Mouse (Mus musculus) embryonic facial prominence, embryonic 15.5 days (tissue): ENCODE data around the gene Ddx5. TPM values are rescaled to one million over a fixed set of nuclear protein-coding genes. Genes with fewer than 3 reads are reported as not detected.
A peak's percentile ranks its signal among the peaks of the same experiment; 100 is the strongest.
"Not testable (repeated sequence)": the region's sequence is repeated elsewhere in the genome, so short reads cannot be mapped to it uniquely, and the experiment has no call there.

Experiments
- ATAC-seq: fragments of 200-750 bp; cut with Nextera tagmentation; 2 replicates; pipeline ENCODE4 v1.8.0; 2017; ENCODE audit warnings: low read depth, moderate TSS enrichment; ENCODE audit not compliant: insufficient number of reproducible peaks, low FRiP score, low TSS enrichment
- H3K27ac ChIP-seq: fragments of 300-500 bp; sonication (generic); replicated peaks from 2 replicates; pipeline ENCODE4 v1.5.1; 2015; ENCODE audit warnings: mild to moderate bottlenecking, inconsistent platforms
- H3K27me3 ChIP-seq: fragments of 300-500 bp; sonication (generic); 2 replicates; pipeline ENCODE4 v1.6.1; 2015; ENCODE audit warnings: inconsistent platforms
- H3K36me3 ChIP-seq: fragments of 300-500 bp; sonication (generic); 2 replicates; pipeline ENCODE4 v1.6.1; 2015; ENCODE audit warnings: mild to moderate bottlenecking, inconsistent platforms
- H3K4me1 ChIP-seq: fragments of 300-500 bp; sonication (generic); 2 replicates; pipeline ENCODE4 v1.6.1; 2015; ENCODE audit warnings: inconsistent platforms
- H3K4me2 ChIP-seq: fragments of 300-500 bp; sonication (generic); replicated peaks from 2 replicates; pipeline ENCODE4 v1.6.1; 2015; ENCODE audit warnings: mild to moderate bottlenecking, inconsistent platforms
- H3K4me3 ChIP-seq: fragments of 300-500 bp; sonication (generic); replicated peaks from 2 replicates; pipeline ENCODE4 v1.5.1; 2015; ENCODE audit warnings: mild to moderate bottlenecking, inconsistent platforms
- H3K9ac ChIP-seq: fragments of 300-500 bp; sonication (generic); 2 replicates; pipeline ENCODE4 v1.6.1; 2015; ENCODE audit warnings: inconsistent platforms
- H3K9me3 ChIP-seq: fragments of 300-500 bp; sonication (generic); replicated peaks from 2 replicates; pipeline ENCODE4 v1.6.1; 2016; ENCODE audit warnings: inconsistent platforms
- whole genome bisulfite sequencing: fragments of 180-500 bp; shearing (Covaris S2); methylation state at CpG from one replicate; pipeline ENCODE4 v1.1.7; 2015; 5-methylcytosine and 5-hydroxymethylcytosine counted together
- microRNA-seq: library from miRNA; unstranded; fragments of <30 nt; microRNA quantifications from one replicate; pipeline ENCODE4, GENCODE M21; 2016; ENCODE audit warnings: borderline number of aligned reads
- polyA plus RNA-seq: library from polyadenylated mRNA; unstranded; fragments of >200 nt; fragmentation: Nextera tagmentation; extraction: Ambion mirVana; gene quantifications from 2 replicates; pipeline ENCODE4 v1.2.1, GENCODE M21; 2015

Gene Ddx5
- polyA plus RNA-seq, 1 experiment from 2014 or later, result 297 TPM

GRCm38 (mm10) chr11:106741232-106741631 is 47.8 kb downstream of the Ddx5 start:
- Histone ChIP-seq H3K9me3 (no peaks in the 10 kb centered on the region), H3K4me3 (no peak overlapping the region), H3K27ac (no peak overlapping the region), H3K4me2 (no peak overlapping the region), H3K36me3 (no peaks in the 10 kb centered on the region), H3K4me1 (peaks cover 4% of the 10 kb centered on the region; the same call in 1 of the 2 replicates), H3K27me3 (no peaks in the 10 kb centered on the region), H3K9ac (no peak overlapping the region)
- no peak for ATAC-seq
- WGBS, result 65% methylated on average over 6 of the region's 6 CpGs

- not testable (repeated sequence) for H3K4me1 ChIP-seq, H3K27me3 ChIP-seq, H3K9me3 ChIP-seq, H3K27ac ChIP-seq, H3K9ac ChIP-seq, H3K4me3 ChIP-seq, H3K4me2 ChIP-seq, ATAC-seq, H3K36me3 ChIP-seq
- WGBS, result 93% methylated on average over 5 of the region's 8 CpGs
Observed at GRCm38 (mm10) chr11:106740724-106741123, 48.3 kb downstream of the Ddx5 start.

GRCm38 (mm10) chr11:106739116-106739515 is 49.9 kb downstream of the Ddx5 start:
- ATAC-seq, result no peak
- Histone ChIP-seq H3K27ac (no peak overlapping the region), H3K4me3 (no peak overlapping the region), H3K27me3 (no peaks in the 10 kb centered on the region), H3K4me1 (peaks cover 4% of the 10 kb centered on the region; the same call in 1 of the 2 replicates), H3K9me3 (no peaks in the 10 kb centered on the region), H3K36me3 (no peaks in the 10 kb centered on the region), H3K4me2 (no peak overlapping the region), H3K9ac (no peak overlapping the region)
- 94% methylated on average over 2 of the region's 2 CpGs for WGBS

- WGBS, result 29% methylated on average over 12 of the region's 12 CpGs
- Histone ChIP-seq H3K36me3 (no peaks in the 10 kb centered on the region), H3K4me2 (no peak overlapping the region), H3K9me3 (no peaks in the 10 kb centered on the region), H3K27me3 (no peaks in the 10 kb centered on the region), H3K9ac (no peak overlapping the region), H3K27ac (0 out of 2 replicates have a peak overlapping the region, but pooled peaks have one; percentile 1), H3K4me1 (peaks cover 4% of the 10 kb centered on the region; the same call in 1 of the 2 replicates), H3K4me3 (no peak overlapping the region)
- ATAC-seq, result peak; percentile 52; the same call in 1 of the 2 replicates
Observed at GRCm38 (mm10) chr11:106737178-106737621, 51.8 kb downstream of the Ddx5 start.

- no peak for ATAC-seq
- Histone ChIP-seq H3K4me1 (peaks cover 4% of the 10 kb centered on the region; the same call in 1 of the 2 replicates), H3K9ac (no peak overlapping the region), H3K27me3 (no peaks in the 10 kb centered on the region), H3K36me3 (no peaks in the 10 kb centered on the region), H3K4me2 (no peak overlapping the region), H3K4me3 (no peak overlapping the region), H3K27ac (0 out of 2 replicates have a peak overlapping the region, but pooled peaks have one; percentile 8), H3K9me3 (no peaks in the 10 kb centered on the region)
- WGBS, result 74% methylated on average over 3 of the region's 3 CpGs
Observed at GRCm38 (mm10) chr11:106736614-106737013, 52.4 kb downstream of the Ddx5 start.

GRCm38 (mm10) chr11:106730714-106731113 is 58.3 kb downstream of the Ddx5 start:
- H3K27ac ChIP-seq, result no peak overlapping the region
- 66% methylated on average over 4 of the region's 4 CpGs for WGBS
- H3K4me3 ChIP-seq, result no peak overlapping the region
- H3K9me3 ChIP-seq, result no peaks in the 10 kb centered on the region
- no peak for ATAC-seq
- no peaks in the 10 kb centered on the region for H3K36me3 ChIP-seq
- H3K27me3 ChIP-seq, result no peaks in the 10 kb centered on the region
- H3K9ac ChIP-seq, result no peak overlapping the region
- 0 out of 2 replicates have a peak, but pooled peaks cover 3% of the 10 kb centered on the region for H3K4me1 ChIP-seq
- H3K4me2 ChIP-seq, result no peak overlapping the region

Small RNA genes within 50 kb of the gene (microRNA-seq; reads per million reads assigned to microRNA genes)
- gene Gm25994 (not detected), gene Mir3064 (8.4 reads per million, percentile 27 among the genes with 10 or more reads in this experiment)

Other genes starting within 250 kb of the Ddx5 start
- gene Tex2, start 175.8 kb downstream of the Ddx5 start, polyA plus RNA-seq, result 11.7 and 11.9 TPM in 2 replicates
- 43.6 and 43.7 TPM in 2 replicates for gene Pecam1, start 38.6 kb downstream of the Ddx5 start, polyA plus RNA-seq
- 2.6 and 3.0 TPM in 2 replicates for gene Milr1, start 38.0 kb downstream of the Ddx5 start, polyA plus RNA-seq
- 12.7 and 13.8 TPM in 2 replicates for gene Polg2, start 9.6 kb downstream of the Ddx5 start, polyA plus RNA-seq
- 23.1 and 23.6 TPM in 2 replicates for gene Cep95, start 67 bp upstream of the Ddx5 start, polyA plus RNA-seq
- 13.1 and 13.2 TPM in 2 replicates for gene Smurf2, start 131.5 kb upstream of the Ddx5 start, polyA plus RNA-seq
- gene Kpna2, start 210.4 kb upstream of the Ddx5 start, polyA plus RNA-seq, result 244 and 280 TPM in 2 replicates
- 4.7 and 5.0 TPM in 2 replicates for gene 1810010H24Rik, start 236.5 kb upstream of the Ddx5 start, polyA plus RNA-seq